Mouse (Mus musculus) testis, adult 2 months (tissue): Measurements from ENCODE around the gene BC048403.

Experiments
- CTCF ChIP-seq: fragments of 200-500 bp; IDR thresholded peaks from 2 replicates; pipeline ENCODE4 v1.5.1; 2012; ENCODE audit warnings: low read depth, mild to moderate bottlenecking, inconsistent platforms, low read length, moderate library complexity; ENCODE audit not compliant: control insufficient read depth, insufficient read depth, insufficient replicate concordance
- POLR2A ChIP-seq: fragments of 200-500 bp; IDR thresholded peaks from 2 replicates; pipeline ENCODE4 v1.6.1; 2012; ENCODE audit warnings: low read depth, mild to moderate bottlenecking, inconsistent platforms, low read length, moderate library complexity; ENCODE audit not compliant: control insufficient read depth

GRCm38 (mm10) chr10:121775990-121776389 is 36.3 kb downstream of the BC048403 start:
- TF ChIP-seq CTCF (no peak), POLR2A (no peak)
